Mouse (Mus musculus) CH12.LX (cell line): ENCODE results near the gene Zbed4. TPM values are rescaled to one million over a fixed set of nuclear protein-coding genes. Genes with fewer than 3 reads are reported as not detected.

Source experiments
- DNase-seq: peaks from one replicate; pipeline ENCODE4 v3.0.0-alpha.2; 2013; ENCODE audit errors: extremely low read depth
- H3K27ac ChIP-seq: 2 replicates; pipeline ENCODE4 v1.5.1; 2012; ENCODE audit warnings: low read depth, mild to moderate bottlenecking, control low read depth, moderate library complexity; ENCODE audit not compliant: insufficient read depth
- H3K27me3 ChIP-seq: replicated peaks from 2 replicates; pipeline ENCODE3; 2012; ENCODE audit warnings: inconsistent platforms
- H3K36me3 ChIP-seq, 2 experiments: replicated peaks in 1 of 2; 2 replicates each; pipeline versions ENCODE3 to v1.6.1; 2012; ENCODE audit warnings: inconsistent platforms in 1 of 2, low read length in 1 of 2, mild to moderate bottlenecking in 1 of 2, mixed read lengths in 1 of 2, moderate library complexity in 1 of 2; ENCODE audit not compliant: control insufficient read depth in 1 of 2, insufficient read depth in 1 of 2
- H3K4me1 ChIP-seq, 2 experiments: 2 replicates each; pipeline ENCODE4 v1.6.1; 2012; ENCODE audit warnings: inconsistent platforms in 1 of 2, moderate library complexity in 1 of 2; ENCODE audit not compliant: insufficient read depth in 2 of 2, control insufficient read depth in 1 of 2
- H3K4me2 ChIP-seq: 2 replicates; pipeline ENCODE4 v1.6.1; 2012; ENCODE audit warnings: low read depth, mild to moderate bottlenecking, control low read depth; ENCODE audit not compliant: poor library complexity, insufficient read depth, severe bottlenecking
- H3K4me3 ChIP-seq, 3 experiments: fragments of 150-350 bp in 1 of 3; sonication (generic) in 1 of 3; replicated peaks in 1 of 3; 2 replicates each; pipeline versions ENCODE3 to v1.5.1; 2011 to 2012; ENCODE audit warnings: low read depth in 2 of 3, low read length in 2 of 3, mild to moderate bottlenecking in 2 of 3, moderate library complexity in 2 of 3, control low read depth in 1 of 3, improper control_type of control experiment in 1 of 3, inconsistent platforms in 1 of 3, mixed read lengths in 1 of 3; ENCODE audit not compliant: poor library complexity in 1 of 3
- H3K79me2 ChIP-seq: replicated peaks from 2 replicates; pipeline ENCODE4 v1.6.1; 2012; ENCODE audit warnings: mild to moderate bottlenecking, moderate library complexity; ENCODE audit not compliant: control insufficient read depth, poor library complexity, insufficient read depth, severe bottlenecking; ENCODE audit errors: extremely low read depth
- H3K9ac ChIP-seq: 2 replicates; pipeline ENCODE4 v1.6.1; 2012; ENCODE audit warnings: low read depth, mild to moderate bottlenecking, control low read depth, moderate library complexity; ENCODE audit not compliant: insufficient read depth
- H3K9me3 ChIP-seq: replicated peaks from 2 replicates; pipeline ENCODE3; 2012; ENCODE audit warnings: low read length, inconsistent platforms, mixed read lengths
- CHD1 ChIP-seq: IDR thresholded peaks from 2 replicates; pipeline ENCODE4 v1.6.1; 2012; ENCODE audit warnings: low read depth, low read length, improper control_type of control experiment, inconsistent platforms
- E2F4 ChIP-seq: IDR thresholded peaks from 2 replicates; pipeline ENCODE4 v1.6.1; 2011; ENCODE audit warnings: low read depth, low read length, improper control_type of control experiment; ENCODE audit not compliant: insufficient replicate concordance
- GABPA ChIP-seq: IDR thresholded peaks from 2 replicates; pipeline ENCODE4 v1.6.1; 2012; ENCODE audit warnings: low read depth, low read length, improper control_type of control experiment, inconsistent platforms; ENCODE audit not compliant: insufficient replicate concordance
- HCFC1 ChIP-seq: IDR thresholded peaks from 2 replicates; pipeline ENCODE4 v1.6.1; 2012; ENCODE audit warnings: low read depth, mild to moderate bottlenecking, inconsistent platforms, low read length, improper control_type of control experiment
- MAFK ChIP-seq: IDR thresholded peaks from 2 replicates; pipeline ENCODE4 v1.6.1; 2011; ENCODE audit warnings: low read length, improper control_type of control experiment; ENCODE audit not compliant: insufficient replicate concordance
- MEF2A ChIP-seq: IDR thresholded peaks from 2 replicates; pipeline ENCODE4 v1.6.1; 2014; ENCODE audit warnings: low read depth, mild to moderate bottlenecking, inconsistent platforms, low read length, improper control_type of control experiment, borderline replicate concordance
- MXI1 ChIP-seq: IDR thresholded peaks from 2 replicates; pipeline ENCODE4 v1.6.1; 2011; ENCODE audit warnings: mild to moderate bottlenecking, low read depth, low read length, improper control_type of control experiment
- NELFE ChIP-seq: IDR thresholded peaks from 2 replicates; pipeline ENCODE4 v1.6.1; 2011; ENCODE audit warnings: low read depth, low read length, improper control_type of control experiment
- NRF1 ChIP-seq: IDR thresholded peaks from 2 replicates; pipeline ENCODE4 v1.6.1; 2014; ENCODE audit warnings: low read depth, mild to moderate bottlenecking, inconsistent platforms, low read length, improper control_type of control experiment, moderate library complexity
- POLR2A ChIP-seq: IDR thresholded peaks from 2 replicates; pipeline ENCODE4 v1.6.1; 2011; ENCODE audit warnings: low read depth, mild to moderate bottlenecking, improper control_type of control experiment, low read length
- RCOR1 ChIP-seq: conservative IDR thresholded peaks from 2 replicates; pipeline ENCODE4 v1.6.1; 2012; ENCODE audit warnings: low read depth, mild to moderate bottlenecking, inconsistent platforms, low read length, improper control_type of control experiment
- ZKSCAN1 ChIP-seq: IDR thresholded peaks from 2 replicates; pipeline ENCODE4 v1.6.1; 2012; ENCODE audit warnings: low read depth, inconsistent platforms, low read length, improper control_type of control experiment, borderline replicate concordance
- dilution Hi-C: fragments of 300-500 bp; cut with MboI; formaldehyde crosslinking; loops from 2 replicates; pipeline ENCODE4 v1.14.3; 2020; ENCODE audit warnings: low sequenced_read_pairs; ENCODE audit not compliant: extremely low pct_unique_long_range_greater_than_20kb, extremely low pct_ligation_motif_present
- in situ Hi-C: fragments of 300-500 bp; cut with MboI; formaldehyde crosslinking; loops from 3 replicates; pipeline ENCODE4 v1.14.3; 2019; ENCODE audit warnings: low sequenced_read_pairs, low pct_ligation_motif_present, low pct_unique_long_range_greater_than_20kb, mixed read lengths
- polyA plus RNA-seq: library from polyadenylated mRNA; unstranded; fragments of >175 nt; gene quantifications from 2 replicates; pipeline ENCODE4 v1.2.1, GENCODE M21; 2012; ENCODE audit warnings: low read depth; ENCODE audit not compliant: insufficient read length
- total RNA-seq, 2 experiments: library from RNA; depleted of rRNA; stranded (reverse); fragments of 300-350 nt in 1 of 2; fragments of >200 nt in 1 of 2; gene quantifications; 2 replicates each; pipeline ENCODE4 v1.2.3; 2012 to 2014

Gene Zbed4
- total and polyA plus RNA-seq, 3 experiments, result 11.0 to 16.7 (median 13.8) TPM

- Histone ChIP-seq H3K9ac (peak overlapping the region; percentile 97), H3K27me3 (no peaks in the 10 kb centered on the region), H3K4me1 (peaks cover 10 to 34% of the 10 kb centered on the region in 2 experiments; a peak in 3 of 4 replicates), H3K79me2 (peaks cover 50% of the 10 kb centered on the region), H3K27ac (no peak overlapping the region), H3K4me2 (peak overlapping the region; percentile 86), H3K36me3 (peaks cover 20 to 36% of the 10 kb centered on the region in 2 experiments), H3K9me3 (no peaks in the 10 kb centered on the region), H3K4me3 (peak overlapping the region; percentile 83 to 98 (median 84))
- TF ChIP-seq CHD1 (0 out of 2 replicates have a peak, but pooled peaks have one; percentile 51), HCFC1 (no peak; the same call in 1 of the 2 replicates), MAFK (no peak), NELFE (no peak), E2F4 (no peak), MXI1 (peak; percentile 63), MEF2A (no peak), GABPA (no peak), ZKSCAN1 (no peak), RCOR1 (no peak)
- peak; percentile 12 for DNase-seq
- in situ Hi-C loops (no loop called here), dilution Hi-C loops (no loop called here)
These were observed 18.9 kb upstream of the Zbed4 start for GRCm38 (mm10) chr15:88732405-88733020.

GRCm38 (mm10) chr15:88733041-88733751 is 18.3 kb upstream of the Zbed4 start:
- Histone ChIP-seq H3K27ac (peak overlapping the region; percentile 19; the same call in 1 of the 2 replicates), H3K9me3 (no peaks in the 10 kb centered on the region), H3K79me2 (peaks cover 49% of the 10 kb centered on the region), H3K36me3 (peaks cover 19 to 33% of the 10 kb centered on the region in 2 experiments), H3K9ac (peak overlapping the region; percentile 97), H3K27me3 (no peaks in the 10 kb centered on the region), H3K4me2 (peak overlapping the region; percentile 86), H3K4me3 (peak overlapping the region; percentile 83 to 98 (median 84)), H3K4me1 (peaks cover 10 to 34% of the 10 kb centered on the region in 2 experiments; a peak in 3 of 4 replicates)
- TF ChIP-seq NRF1, result peak; percentile 77
- peak; percentile 12; the same call in 1 of the 2 replicates for TF ChIP-seq MXI1
- no peak for TF ChIP-seq NELFE
- peak; percentile 29; the same call in 1 of the 2 replicates for TF ChIP-seq POLR2A
- in situ Hi-C loops, result no loop called here
- dilution Hi-C loops, result no loop called here
- DNase-seq, result peak; percentile 49
